Mouse (Mus musculus) stomach, embryonic 15.5 days (tissue): ENCODE measurements at regions not wholly inside any gene's neighbourhood (a gene's known extent, or its start where the extent isn't known, plus 50 kb on each side); places are given as distances from the start of the nearest gene placed in this dataset.

Experiments used
- ATAC-seq: fragments of 200-750 bp; cut with Nextera tagmentation; 2 replicates; pipeline ENCODE4 v1.8.0; 2017; ENCODE audit warnings: low read depth, moderate number of reproducible peaks, moderate TSS enrichment; ENCODE audit not compliant: insufficient read depth, low FRiP score
- H3K27ac ChIP-seq: fragments of 300-500 bp; sonication (generic); 2 replicates; pipeline ENCODE4 v1.5.1; 2015; ENCODE audit warnings: mild to moderate bottlenecking, inconsistent platforms
- H3K27me3 ChIP-seq: fragments of 300-500 bp; sonication (generic); replicated peaks from 2 replicates; pipeline ENCODE4 v1.6.1; 2015; ENCODE audit warnings: inconsistent platforms
- H3K36me3 ChIP-seq: fragments of 300-500 bp; sonication (generic); 2 replicates; pipeline ENCODE4 v1.6.1; 2015; ENCODE audit warnings: inconsistent platforms
- H3K4me1 ChIP-seq: fragments of 300-500 bp; sonication (generic); 2 replicates; pipeline ENCODE4 v1.6.1; 2015; ENCODE audit warnings: inconsistent platforms
- H3K4me2 ChIP-seq: fragments of 300-500 bp; sonication (generic); 2 replicates; pipeline ENCODE4 v1.6.1; 2015; ENCODE audit warnings: mild to moderate bottlenecking, inconsistent platforms
- H3K4me3 ChIP-seq: fragments of 300-500 bp; sonication (generic); replicated peaks from 2 replicates; pipeline ENCODE4 v1.5.1; 2015; ENCODE audit warnings: inconsistent platforms
- H3K9ac ChIP-seq: fragments of 300-500 bp; sonication (generic); 2 replicates; pipeline ENCODE4 v1.6.1; 2015; ENCODE audit warnings: inconsistent platforms
- H3K9me3 ChIP-seq: fragments of 300-500 bp; sonication (generic); 2 replicates; pipeline ENCODE4 v1.6.1; 2016; ENCODE audit warnings: inconsistent platforms
- WGBS: fragments of 180-500 bp; shearing (Covaris S2); methylation state at CpG from one replicate; pipeline ENCODE4 v1.1.7; 2015; 5-methylcytosine and 5-hydroxymethylcytosine counted together

- WGBS = 39% methylated on average over 1 of the region's 1 CpGs
- no peak for ATAC-seq
- Histone ChIP-seq H3K4me2 (no peak overlapping the region), H3K4me3 (no peak overlapping the region), H3K9ac (no peak overlapping the region), H3K9me3 (no peaks in the 10 kb centered on the region), H3K27ac (no peak overlapping the region), H3K27me3 (no peaks in the 10 kb centered on the region), H3K4me1 (no peaks in the 10 kb centered on the region), H3K36me3 (no peaks in the 10 kb centered on the region)
Measured at GRCm38 (mm10) chr13:71732903-71733302, 230.6 kb downstream of the Irx1 start.

- WGBS = 23% methylated on average over 20 of the region's 20 CpGs
- no peak overlapping the region for H3K4me3 ChIP-seq
- H3K4me1 ChIP-seq = no peaks in the 10 kb centered on the region
- no peak overlapping the region for H3K27ac ChIP-seq
- H3K4me2 ChIP-seq = no peak overlapping the region
- H3K9me3 ChIP-seq = no peaks in the 10 kb centered on the region
- no peaks in the 10 kb centered on the region for H3K36me3 ChIP-seq
- ATAC-seq = no peak
- H3K27me3 ChIP-seq = no peaks in the 10 kb centered on the region
- no peak overlapping the region for H3K9ac ChIP-seq
Measured at GRCm38 (mm10) chr13:71690069-71690817, 273.3 kb downstream of the Irx1 start.

GRCm38 (mm10) chr13:71689187-71689586 lies 274.3 kb downstream of the Irx1 start:
- H3K9me3 ChIP-seq = no peaks in the 10 kb centered on the region
- no peaks in the 10 kb centered on the region for H3K27me3 ChIP-seq
- no peak overlapping the region for H3K4me3 ChIP-seq
- no peak overlapping the region for H3K9ac ChIP-seq
- WGBS = 34% methylated on average over 9 of the region's 9 CpGs
- no peaks in the 10 kb centered on the region for H3K36me3 ChIP-seq
- ATAC-seq = no peak
- H3K4me2 ChIP-seq = no peak overlapping the region
- no peaks in the 10 kb centered on the region for H3K4me1 ChIP-seq
- no peak overlapping the region for H3K27ac ChIP-seq

- no peak overlapping the region for H3K9ac ChIP-seq
- no peaks in the 10 kb centered on the region for H3K4me1 ChIP-seq
- WGBS = 74% methylated on average over 10 of the region's 10 CpGs
- no peak overlapping the region for H3K4me3 ChIP-seq
- no peak overlapping the region for H3K4me2 ChIP-seq
- no peaks in the 10 kb centered on the region for H3K36me3 ChIP-seq
- no peaks in the 10 kb centered on the region for H3K9me3 ChIP-seq
- no peak for ATAC-seq
- no peak overlapping the region for H3K27ac ChIP-seq
- H3K27me3 ChIP-seq = no peaks in the 10 kb centered on the region
Measured at GRCm38 (mm10) chr13:71676081-71676624, 287.4 kb downstream of the Irx1 start.

- WGBS = 59% methylated on average over 6 of the region's 6 CpGs
- no peak for ATAC-seq
- Histone ChIP-seq H3K36me3 (no peaks in the 10 kb centered on the region), H3K9ac (no peak overlapping the region), H3K27me3 (no peaks in the 10 kb centered on the region), H3K4me2 (no peak overlapping the region), H3K4me3 (no peak overlapping the region), H3K27ac (no peak overlapping the region), H3K9me3 (no peaks in the 10 kb centered on the region), H3K4me1 (no peaks in the 10 kb centered on the region)
Measured at GRCm38 (mm10) chr13:71669956-71670739, 293.4 kb downstream of the Irx1 start.

- Histone ChIP-seq H3K9ac (no peak overlapping the region), H3K4me3 (no peak overlapping the region), H3K27me3 (no peaks in the 10 kb centered on the region), H3K4me1 (no peaks in the 10 kb centered on the region), H3K9me3 (no peaks in the 10 kb centered on the region), H3K36me3 (no peaks in the 10 kb centered on the region), H3K4me2 (no peak overlapping the region), H3K27ac (no peak overlapping the region)
- ATAC-seq = no peak
- WGBS = 49% methylated on average over 2 of the region's 2 CpGs
Measured at GRCm38 (mm10) chr13:71668256-71668655, 295.3 kb downstream of the Irx1 start.

- H3K27ac ChIP-seq = no peak overlapping the region
- no peak overlapping the region for H3K9ac ChIP-seq
- H3K4me3 ChIP-seq = no peak overlapping the region
- H3K4me1 ChIP-seq = no peaks in the 10 kb centered on the region
- 40% methylated on average over 7 of the region's 7 CpGs for WGBS
- H3K9me3 ChIP-seq = no peaks in the 10 kb centered on the region
- ATAC-seq = no peak
- H3K4me2 ChIP-seq = no peak overlapping the region
- no peaks in the 10 kb centered on the region for H3K36me3 ChIP-seq
- H3K27me3 ChIP-seq = no peaks in the 10 kb centered on the region
Measured at GRCm38 (mm10) chr13:71665221-71665916, 298.2 kb downstream of the Irx1 start.

- Histone ChIP-seq H3K4me1 (no peaks in the 10 kb centered on the region), H3K27ac (no peak overlapping the region), H3K9me3 (no peaks in the 10 kb centered on the region), H3K4me2 (no peak overlapping the region), H3K27me3 (no peaks in the 10 kb centered on the region), H3K36me3 (no peaks in the 10 kb centered on the region), H3K4me3 (no peak overlapping the region), H3K9ac (no peak overlapping the region)
- ATAC-seq = no peak
- 53% methylated on average over 2 of the region's 2 CpGs for WGBS
Measured at GRCm38 (mm10) chr13:71657898-71658297, 305.6 kb downstream of the Irx1 start.

- WGBS = 33% methylated on average over 6 of the region's 6 CpGs
- H3K27ac ChIP-seq = no peak overlapping the region
- ATAC-seq = no peak
Measured at GRCm38 (mm10) chr13:71653939-71654467, 309.5 kb downstream of the Irx1 start.

GRCm38 (mm10) chr13:71653212-71653938 lies 310.1 kb downstream of the Irx1 start:
- no peaks in the 10 kb centered on the region for H3K36me3 ChIP-seq
- H3K4me3 ChIP-seq = no peak overlapping the region
- ATAC-seq = peak; percentile 78; the same call in 1 of the 2 replicates
- no peak overlapping the region for H3K27ac ChIP-seq
- no peaks in the 10 kb centered on the region for H3K4me1 ChIP-seq
- no peak overlapping the region for H3K9ac ChIP-seq
- no peaks in the 10 kb centered on the region for H3K27me3 ChIP-seq
- H3K4me2 ChIP-seq = no peak overlapping the region
- no peaks in the 10 kb centered on the region for H3K9me3 ChIP-seq
- 23% methylated on average over 8 of the region's 8 CpGs for WGBS

More at GRCm38 (mm10) chr13:71653939-71654467, 309.5 kb downstream of the Irx1 start:
- Histone ChIP-seq H3K4me3 (no peak overlapping the region), H3K9ac (no peak overlapping the region), H3K27me3 (no peaks in the 10 kb centered on the region), H3K4me1 (no peaks in the 10 kb centered on the region), H3K4me2 (no peak overlapping the region), H3K36me3 (no peaks in the 10 kb centered on the region), H3K9me3 (no peaks in the 10 kb centered on the region)

- WGBS = 41% methylated on average over 2 of the region's 2 CpGs
- Histone ChIP-seq H3K4me1 (no peaks in the 10 kb centered on the region), H3K4me3 (no peak overlapping the region), H3K27ac (no peak overlapping the region), H3K4me2 (no peak overlapping the region), H3K9me3 (no peaks in the 10 kb centered on the region), H3K27me3 (no peaks in the 10 kb centered on the region), H3K36me3 (no peaks in the 10 kb centered on the region), H3K9ac (no peak overlapping the region)
- no peak for ATAC-seq
Measured at GRCm38 (mm10) chr13:71649876-71650275, 313.6 kb downstream of the Irx1 start.
